Mouse (Mus musculus) heart, postnatal 0 days (tissue): ENCODE measurements around the gene Meiob. TPM values are rescaled to one million over a fixed set of nuclear protein-coding genes. Genes with fewer than 3 reads are reported as not detected.

Experiments used
- ATAC-seq: fragments of 200-750 bp; cut with Nextera tagmentation; 2 replicates; pipeline ENCODE4 v1.8.0; 2017; ENCODE audit warnings: low read depth, moderate number of reproducible peaks, moderate library complexity; ENCODE audit not compliant: insufficient read depth
- DNase-seq: peaks from one replicate; pipeline ENCODE4 v3.0.0-alpha.2; 2016; ENCODE audit warnings: low spot score
- H3K27ac ChIP-seq: fragments of 300-500 bp; sonication (generic); 2 replicates; pipeline ENCODE4 v1.5.1; 2014; ENCODE audit warnings: low read depth, mild to moderate bottlenecking
- H3K27me3 ChIP-seq: fragments of 300-500 bp; sonication (generic); 2 replicates; pipeline ENCODE4 v1.6.1; 2014; ENCODE audit warnings: low read length, mixed read lengths; ENCODE audit not compliant: control insufficient read depth, insufficient read depth
- H3K36me3 ChIP-seq: fragments of 300-500 bp; sonication (generic); replicated peaks from 2 replicates; pipeline ENCODE4 v1.6.1; 2014; ENCODE audit warnings: low read length, mixed read lengths; ENCODE audit not compliant: control insufficient read depth, insufficient read depth
- H3K4me1 ChIP-seq: fragments of 300-500 bp; sonication (generic); 2 replicates; pipeline ENCODE4 v1.6.1; 2014; ENCODE audit warnings: antibody characterized with exemption; ENCODE audit not compliant: control insufficient read depth, insufficient read depth
- H3K4me2 ChIP-seq: fragments of 300-500 bp; sonication (generic); 2 replicates; pipeline ENCODE4 v1.6.1; 2014; ENCODE audit warnings: low read depth, mild to moderate bottlenecking, low read length, moderate library complexity
- H3K4me3 ChIP-seq: fragments of 300-500 bp; sonication (generic); 2 replicates; pipeline ENCODE4 v1.5.1; 2014; ENCODE audit warnings: low read depth, low read length
- H3K9ac ChIP-seq: fragments of 300-500 bp; sonication (generic); replicated peaks from 2 replicates; pipeline ENCODE4 v1.6.1; 2014; ENCODE audit warnings: low read depth, low read length, mixed read lengths
- H3K9me3 ChIP-seq: fragments of 300-500 bp; sonication (generic); replicated peaks from 2 replicates; pipeline ENCODE4 v1.6.1; 2016; ENCODE audit warnings: low read length; ENCODE audit not compliant: control insufficient read depth
- CTCF ChIP-seq: IDR thresholded peaks from 2 replicates; pipeline ENCODE4 v1.5.1; 2016; ENCODE audit warnings: antibody characterized with exemption, control low read depth, low read depth
- EP300 ChIP-seq: IDR thresholded peaks from 2 replicates; pipeline ENCODE4 v1.6.1; 2016; ENCODE audit warnings: antibody characterized with exemption, low read depth
- WGBS: fragments of 180-500 bp; shearing (Covaris S2); extraction: QIAGEN DNeasy Blood & Tissue Kit; methylation state at CpG from one replicate; pipeline ENCODE4 v1.1.7; 2014; 5-methylcytosine and 5-hydroxymethylcytosine counted together
- polyA plus RNA-seq: library from polyadenylated mRNA; unstranded; fragments of >200 nt; fragmentation: Nextera tagmentation; extraction: Ambion mirVana; gene quantifications from 2 replicates; pipeline ENCODE4 v1.2.1, GENCODE M21; 2015
- total RNA-seq: library from RNA; depleted of rRNA; stranded (reverse); fragments of >200 nt; gene quantifications from 2 replicates; pipeline ENCODE4 v1.2.3, GENCODE M21; 2014; ENCODE audit warnings: low replicate concordance

Meiob gene
- total and polyA plus RNA-seq, 2 experiments from 2014 or later, result not detected

DNA sequence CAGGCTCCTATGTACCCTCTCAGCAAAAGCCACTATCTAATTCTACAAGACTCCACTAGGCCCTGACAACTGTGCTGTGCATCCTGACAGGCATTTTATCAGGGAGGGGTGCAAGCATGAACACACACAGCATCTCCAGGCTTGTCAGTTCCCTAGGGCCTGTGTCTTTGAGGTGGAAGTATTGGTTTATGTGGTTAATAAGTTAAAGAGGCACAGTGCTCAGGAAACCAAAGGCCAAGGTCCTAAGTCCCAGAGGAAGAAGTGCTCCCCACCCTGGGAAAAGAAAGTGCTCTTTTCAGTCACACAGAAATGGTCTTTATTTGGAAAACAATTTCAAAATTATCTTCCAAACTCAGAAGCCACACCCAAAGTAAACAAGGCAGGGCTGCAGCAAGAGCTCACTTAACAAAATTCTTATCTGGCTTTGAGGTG lies 44.5 kb downstream of the Meiob start:
- Histone ChIP-seq H3K9me3 (no peaks in the 10 kb centered on the region), H3K4me2 (peak overlapping the region; percentile 89), H3K9ac (peak overlapping the region; percentile 12), H3K36me3 (peaks cover 10% of the 10 kb centered on the region), H3K27ac (peak overlapping the region; percentile 93), H3K4me3 (peak overlapping the region; percentile 65), H3K27me3 (no peaks in the 10 kb centered on the region), H3K4me1 (peaks cover 27% of the 10 kb centered on the region)
- DNase-seq (no peak), ATAC-seq (no peak)
- TF ChIP-seq CTCF (no peak), EP300 (no peak)

GRCm38 (mm10) chr17:24849733-24850064 lies 45.6 kb downstream of the Meiob start:
- TF ChIP-seq EP300 (no peak; the same call in 1 of the 2 replicates), CTCF (peak; percentile 45)
- Histone ChIP-seq H3K9me3 (no peaks in the 10 kb centered on the region), H3K4me3 (peak overlapping the region; percentile 65), H3K27ac (peak overlapping the region; percentile 93), H3K27me3 (no peaks in the 10 kb centered on the region), H3K36me3 (peaks cover 19% of the 10 kb centered on the region), H3K9ac (peak overlapping the region; percentile 72), H3K4me1 (peaks cover 22% of the 10 kb centered on the region), H3K4me2 (peak overlapping the region; percentile 89)
- peak; percentile 33 for DNase-seq
- peak; percentile 47 for ATAC-seq
- 1% methylated on average over 21 of the region's 21 CpGs for WGBS

- H3K4me1 ChIP-seq, result peaks cover 17% of the 10 kb centered on the region
- H3K9ac ChIP-seq, result peak within 1 kb of the TSS; percentile 72
- WGBS, result under 1% methylated on average over 58 of the region's 58 CpGs
- no peaks in the 10 kb centered on the region for H3K27me3 ChIP-seq
- ATAC-seq, result peak; percentile 96
- peak within 1 kb of the TSS; percentile 65 for H3K4me3 ChIP-seq
- no peaks in the 10 kb centered on the region for H3K9me3 ChIP-seq
- peak within 1 kb of the TSS; percentile 93 for H3K27ac ChIP-seq
- H3K4me2 ChIP-seq, result peak within 1 kb of the TSS; percentile 89
- H3K36me3 ChIP-seq, result peaks cover 24% of the 10 kb centered on the region
- no peak for TF ChIP-seq CTCF
- TF ChIP-seq EP300, result peak; percentile 76
- peak; percentile 99 for DNase-seq
These were observed 46.1 kb downstream of the Meiob start, which contains the start of gene Fahd1 for GRCm38 (mm10) chr17:24850065-24850772. Gene Fahd1, minus strand, starts transcription at chr17:24850364.

DNA sequence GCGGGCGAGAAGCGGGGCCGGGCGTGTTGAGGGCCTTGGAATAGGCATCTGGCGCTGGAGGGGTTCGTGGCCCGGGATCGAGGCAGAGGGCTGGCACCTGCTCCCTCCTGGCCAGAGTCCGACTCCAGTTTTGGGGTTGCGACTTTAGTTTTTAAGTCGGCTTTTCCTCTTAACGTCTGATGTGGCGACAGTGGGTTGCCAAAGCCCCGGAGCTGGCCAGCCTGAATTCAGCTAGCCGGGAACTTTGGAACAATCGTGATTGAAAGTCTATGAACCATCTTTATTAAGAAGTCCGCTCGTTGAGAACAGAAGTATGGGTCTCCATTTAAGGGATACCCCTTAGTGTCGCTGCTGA lies 46.7 kb downstream of the Meiob start:
- 1% methylated on average over 20 of the region's 20 CpGs for WGBS
- Histone ChIP-seq H3K27me3 (no peaks in the 10 kb centered on the region), H3K27ac (peak overlapping the region; percentile 93), H3K9ac (peak overlapping the region; percentile 58), H3K4me3 (peak overlapping the region; percentile 65), H3K4me1 (peaks cover 15% of the 10 kb centered on the region), H3K4me2 (peak overlapping the region; percentile 89), H3K36me3 (peaks cover 24% of the 10 kb centered on the region), H3K9me3 (no peaks in the 10 kb centered on the region)
- DNase-seq, result no peak
- TF ChIP-seq CTCF, result no peak
- no peak for TF ChIP-seq EP300
- no peak for ATAC-seq

- H3K9ac ChIP-seq, result 0 out of 2 replicates have a peak overlapping the region, but pooled peaks have one; percentile 58
- H3K4me2 ChIP-seq, result peak overlapping the region; percentile 89
- no peaks in the 10 kb centered on the region for H3K9me3 ChIP-seq
- WGBS, result 81% methylated on average over 10 of the region's 10 CpGs
- H3K27me3 ChIP-seq, result no peaks in the 10 kb centered on the region
- DNase-seq (no peak), ATAC-seq (no peak)
- peaks cover 28% of the 10 kb centered on the region for H3K36me3 ChIP-seq
- no peak overlapping the region for H3K27ac ChIP-seq
- TF ChIP-seq EP300 (no peak), CTCF (no peak)
- peaks cover 15% of the 10 kb centered on the region for H3K4me1 ChIP-seq
- peak overlapping the region; percentile 65 for H3K4me3 ChIP-seq
These were observed 47.5 kb downstream of the Meiob start for GRCm38 (mm10) chr17:24851381-24852125.
